Mouse (Mus musculus): ENCODE data around the gene Btnl10. TPM values are rescaled to one million over a fixed set of nuclear protein-coding genes. Genes with fewer than 3 reads are reported as not detected.

Btnl10 gene
- polyA plus RNA-seq, 1 experiment, result not detected

DNA sequence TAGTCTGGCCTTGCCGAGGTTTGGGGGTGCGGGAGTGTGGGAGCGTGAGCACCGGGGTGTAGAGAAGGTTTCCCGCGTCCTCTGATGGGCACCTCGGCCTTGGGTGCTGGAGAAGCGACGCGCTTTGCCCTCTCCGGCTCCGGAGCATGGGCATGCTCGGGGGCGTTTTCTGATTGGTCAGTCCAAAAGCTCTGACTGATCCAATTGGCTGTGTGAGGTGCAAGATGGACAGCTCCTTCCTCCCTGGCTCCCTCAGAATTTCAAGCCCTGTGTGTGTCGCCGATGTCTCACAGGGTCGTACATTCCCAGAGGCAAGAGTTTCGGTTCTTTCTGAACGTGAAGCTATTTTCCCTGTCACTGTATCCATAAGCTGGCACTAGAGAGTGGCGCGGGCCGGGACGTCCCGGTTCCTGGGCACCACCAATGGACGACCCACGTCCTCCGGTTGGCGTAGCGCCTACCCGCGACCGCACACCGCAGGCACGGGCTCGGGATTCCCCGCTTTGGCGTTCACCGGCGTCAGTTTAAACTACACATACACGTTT lies 42.3 kb downstream of the Btnl10 start:
- H3ac ChIP-seq (ENCODE audit: control insufficient read depth, insufficient read length), result no peak overlapping the region
- peaks cover 19% of the 10 kb centered on the region for H3K79me2 ChIP-seq (ENCODE audit: control insufficient read depth, insufficient read depth)
- no peak for TF ChIP-seq MYOD1 (IDR thresholded peaks at IDR 0.05; ENCODE audit: control insufficient read depth in 1 of 3, insufficient read length in 2 of 3, low read depth in 2 of 3)
- TF ChIP-seq POLR2AphosphoS2 (IDR thresholded peaks at IDR 0.05; ENCODE audit: insufficient read length, low read depth), result peak; percentile 85
- no peak for TF ChIP-seq POLR2A (IDR thresholded peaks at IDR 0.05; ENCODE audit: insufficient read length, low read depth)
- no peak for TF ChIP-seq MYOG (IDR thresholded peaks at IDR 0.05; ENCODE audit: control insufficient read depth in 1 of 3, insufficient read depth in 1 of 3, insufficient read length in 2 of 3, low read depth in 2 of 3)
- TF ChIP-seq USF1 (IDR thresholded peaks at IDR 0.05; ENCODE audit: low read depth), result no peak
- no peak for TF ChIP-seq REST (IDR thresholded peaks at IDR 0.05; ENCODE audit: insufficient read depth, insufficient read length)
- TF ChIP-seq TCF3 (IDR thresholded peaks at IDR 0.05; ENCODE audit: insufficient read length, low read depth), result no peak
- H3K27me3 ChIP-seq (ENCODE audit: control insufficient read depth, insufficient read depth, insufficient read length), result no peaks in the 10 kb centered on the region
- H3K4me3 ChIP-seq, result no peak overlapping the region
- peaks cover 9% of the 10 kb centered on the region for H3K36me3 ChIP-seq (ENCODE audit: control insufficient read depth, insufficient read depth)
- H3K4me2 ChIP-seq (ENCODE audit: low read depth), result peak overlapping the region; percentile 57

DNA sequence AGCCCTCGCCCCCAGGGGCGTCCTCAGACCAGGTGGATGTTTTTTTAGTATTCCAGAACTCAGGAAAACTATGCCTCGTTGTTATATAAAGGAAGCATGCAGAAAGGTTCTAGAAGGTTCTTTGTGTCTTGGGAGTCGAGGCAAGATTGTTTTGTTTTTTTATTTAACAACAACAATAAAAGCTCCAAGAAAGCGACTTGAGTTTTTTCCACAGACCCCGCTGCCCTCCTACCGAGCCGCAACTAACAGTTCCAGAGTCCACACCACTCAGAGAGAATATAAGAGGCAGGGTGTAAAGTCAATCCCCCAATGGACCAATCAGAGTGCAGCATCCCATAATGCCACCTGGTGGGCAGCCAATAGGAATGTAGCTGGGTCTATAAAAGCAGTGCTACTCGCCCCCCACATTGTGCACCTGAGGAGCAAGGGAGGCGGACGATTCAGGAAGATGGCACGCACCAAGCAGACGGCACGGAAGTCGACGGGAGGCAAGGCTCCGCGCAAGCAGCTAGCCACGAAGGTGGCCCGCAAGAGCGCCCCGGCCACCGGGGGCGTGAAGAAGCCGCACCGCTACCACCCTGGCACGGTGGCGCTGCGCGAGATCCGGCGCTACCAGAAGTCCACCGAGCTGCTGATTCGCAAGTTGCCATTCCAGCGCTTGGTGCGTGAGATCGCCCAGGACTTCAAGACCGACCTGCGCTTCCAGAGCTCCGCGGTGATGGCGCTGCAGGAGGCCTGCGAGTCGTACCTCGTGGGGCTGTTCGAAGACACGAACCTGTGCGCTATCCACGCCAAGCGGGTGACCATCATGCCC lies 43.9 kb downstream of the Btnl10 start:
- TF ChIP-seq POLR2AphosphoS2 (IDR thresholded peaks at IDR 0.05; ENCODE audit: insufficient read length, low read depth) (peak; percentile 61), MAX (IDR thresholded peaks at IDR 0.05; ENCODE audit: low read depth) (no peak)
- no peak overlapping the region for H3K4me2 ChIP-seq (ENCODE audit: low read depth)
- H3K36me3 ChIP-seq (ENCODE audit: control insufficient read depth, insufficient read depth), result peaks cover 9% of the 10 kb centered on the region
- no peak overlapping the region for H3K4me3 ChIP-seq
- no peak overlapping the region for H3ac ChIP-seq (ENCODE audit: control insufficient read depth, insufficient read length)
- H3K79me2 ChIP-seq (ENCODE audit: control insufficient read depth, insufficient read depth), result peaks cover 6% of the 10 kb centered on the region
- no peaks in the 10 kb centered on the region for H3K27me3 ChIP-seq (ENCODE audit: control insufficient read depth, insufficient read depth, insufficient read length)

DNA sequence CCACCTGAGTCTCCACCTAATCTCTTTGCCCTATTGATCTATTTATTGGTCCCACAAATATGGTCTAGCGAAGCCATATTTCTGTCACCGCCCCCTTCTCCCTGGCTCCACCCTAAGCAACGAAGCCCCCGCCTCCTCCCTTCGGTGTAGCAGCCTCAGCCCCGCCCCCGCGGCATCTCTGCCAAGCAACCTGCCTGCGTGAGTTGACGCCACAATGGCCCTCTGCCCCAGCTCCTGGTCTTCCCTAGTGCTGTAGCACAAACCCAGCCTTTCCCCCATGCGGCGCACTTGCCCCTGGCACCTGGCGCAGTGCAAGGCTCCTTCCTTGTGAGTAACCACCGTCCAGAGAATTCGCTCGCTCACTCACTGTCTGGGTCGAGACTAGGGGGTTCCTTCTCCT lies 45.8 kb downstream of the Btnl10 start:
- no peaks in the 10 kb centered on the region for H3K79me2 ChIP-seq (ENCODE audit: control insufficient read depth, insufficient read depth)
- H3K36me3 ChIP-seq (ENCODE audit: control insufficient read depth, insufficient read depth), result no peaks in the 10 kb centered on the region
- H3K27me3 ChIP-seq (ENCODE audit: control insufficient read depth, insufficient read depth, insufficient read length), result no peaks in the 10 kb centered on the region
- no peak overlapping the region for H3K4me2 ChIP-seq (ENCODE audit: low read depth)
- no peak overlapping the region for H3K4me3 ChIP-seq
- no peak overlapping the region for H3ac ChIP-seq (ENCODE audit: control insufficient read depth, insufficient read length)
- TF ChIP-seq POLR2AphosphoS2 (IDR thresholded peaks at IDR 0.05; ENCODE audit: insufficient read length, low read depth), result peak; percentile 60
- TF ChIP-seq CEBPB (IDR thresholded peaks at IDR 0.05; ENCODE audit: insufficient read depth, poor library complexity, severe bottlenecking), result no peak

DNA sequence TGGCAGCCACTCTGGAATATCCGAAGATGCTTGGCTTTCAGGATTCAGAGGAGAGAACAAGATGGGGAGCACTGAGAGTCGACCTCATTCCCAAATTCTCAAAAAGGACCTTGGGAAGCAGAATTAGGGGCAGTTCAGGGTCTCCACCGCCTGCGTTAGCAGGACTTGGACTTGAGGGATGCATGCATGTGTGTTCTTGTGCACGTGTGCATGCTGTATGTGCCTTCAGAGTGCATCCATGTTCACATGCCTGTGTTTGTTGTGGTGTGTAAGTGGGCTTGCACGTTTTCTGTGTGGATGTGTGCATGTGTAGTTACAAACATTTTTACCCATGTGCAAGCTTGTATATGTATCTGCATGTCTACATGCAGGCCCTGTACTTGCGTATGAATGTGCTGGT lies 46.5 kb downstream of the Btnl10 start:
- Histone ChIP-seq H3ac (ENCODE audit: control insufficient read depth, insufficient read length) (no peak overlapping the region), H3K79me2 (ENCODE audit: control insufficient read depth, insufficient read depth) (no peaks in the 10 kb centered on the region)
- TF ChIP-seq POLR2AphosphoS2 (IDR thresholded peaks at IDR 0.05; ENCODE audit: insufficient read length, low read depth), result peak; percentile 55
- no peak for TF ChIP-seq MAX (IDR thresholded peaks at IDR 0.05; ENCODE audit: low read depth)

DNA sequence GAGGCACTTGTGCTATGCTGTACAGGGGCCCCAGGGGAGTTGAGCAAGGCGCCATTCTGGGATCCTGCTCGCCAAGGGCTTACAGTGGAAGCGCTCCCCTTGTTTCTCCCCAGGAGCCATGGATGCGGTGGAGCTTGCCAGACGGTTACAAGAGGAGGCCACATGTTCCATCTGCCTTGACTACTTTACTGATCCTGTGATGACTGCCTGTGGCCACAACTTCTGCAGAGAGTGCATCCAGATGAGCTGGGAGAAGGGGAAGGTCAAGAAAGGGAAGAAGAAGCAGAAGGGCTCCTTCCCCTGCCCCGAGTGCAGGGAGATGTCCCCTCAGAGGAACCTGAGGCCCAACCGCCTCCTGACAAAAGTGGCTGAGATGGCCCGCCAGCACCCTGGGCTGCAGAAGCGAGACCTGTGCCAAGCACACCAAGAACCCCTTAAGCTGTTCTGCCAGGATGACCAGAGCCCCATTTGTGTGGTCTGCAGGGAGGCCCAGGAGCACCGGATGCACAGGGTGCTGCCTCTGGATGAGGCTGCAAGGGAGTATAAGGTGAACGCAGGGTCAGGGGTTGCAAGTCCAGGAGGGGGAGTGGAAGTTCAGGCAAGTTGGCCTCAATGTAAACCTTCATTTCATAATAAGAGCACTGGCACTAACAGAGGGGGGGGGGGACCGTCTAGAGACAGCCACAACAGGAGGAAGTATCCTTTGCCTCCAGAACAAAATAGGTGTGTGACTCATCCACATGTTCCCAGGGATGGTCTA lies 47.5 kb downstream of the Btnl10 start:
- Histone ChIP-seq H3K4me2 (ENCODE audit: low read depth) (no peak overlapping the region), H3K4me3 (no peak overlapping the region), H3K27me3 (ENCODE audit: control insufficient read depth, insufficient read depth, insufficient read length) (no peaks in the 10 kb centered on the region), H3ac (ENCODE audit: control insufficient read depth, insufficient read length) (no peak overlapping the region), H3K36me3 (ENCODE audit: control insufficient read depth, insufficient read depth) (no peaks in the 10 kb centered on the region), H3K79me2 (ENCODE audit: control insufficient read depth, insufficient read depth) (no peaks in the 10 kb centered on the region)
- no peak for TF ChIP-seq USF1 (IDR thresholded peaks at IDR 0.05; ENCODE audit: low read depth)
- no peak for TF ChIP-seq POLR2A (IDR thresholded peaks at IDR 0.05; ENCODE audit: insufficient read length, low read depth)
- no peak for TF ChIP-seq MAX (IDR thresholded peaks at IDR 0.05; ENCODE audit: low read depth)
- TF ChIP-seq POLR2AphosphoS2 (IDR thresholded peaks at IDR 0.05; ENCODE audit: insufficient read length, low read depth), result no peak
- TF ChIP-seq REST (IDR thresholded peaks at IDR 0.05; ENCODE audit: insufficient read depth, insufficient read length), result no peak
- no peak for TF ChIP-seq SRF (IDR thresholded peaks at IDR 0.05; ENCODE audit: control insufficient read depth, insufficient read length, low read depth)
- no peak for TF ChIP-seq TCF12 (IDR thresholded peaks at IDR 0.05; ENCODE audit: insufficient read depth, poor library complexity, severe bottlenecking)
- TF ChIP-seq CEBPB (IDR thresholded peaks at IDR 0.05; ENCODE audit: insufficient read depth, poor library complexity, severe bottlenecking), result no peak
- no peak for TF ChIP-seq TCF3 (IDR thresholded peaks at IDR 0.05; ENCODE audit: insufficient read length, low read depth)
- TF ChIP-seq MYOD1 (IDR thresholded peaks at IDR 0.05; ENCODE audit: control insufficient read depth in 1 of 3, insufficient read length in 2 of 3, low read depth in 2 of 3), result no peak
- no peak for TF ChIP-seq E2F4 (IDR thresholded peaks at IDR 0.05; ENCODE audit: insufficient read depth)
- no peak for TF ChIP-seq MYOG (IDR thresholded peaks at IDR 0.05; ENCODE audit: control insufficient read depth in 1 of 3, insufficient read depth in 1 of 3, insufficient read length in 2 of 3, low read depth in 2 of 3)

More for the DNA sequence above, 46.5 kb downstream of the Btnl10 start:
- Histone ChIP-seq H3K4me2 (ENCODE audit: low read depth) (no peak overlapping the region), H3K36me3 (ENCODE audit: control insufficient read depth, insufficient read depth) (no peaks in the 10 kb centered on the region), H3K4me3 (no peak overlapping the region), H3K27me3 (ENCODE audit: control insufficient read depth, insufficient read depth, insufficient read length) (no peaks in the 10 kb centered on the region)
